Mouse (Mus musculus): ENCODE measurements around the gene Mpst.

The Mpst gene

DNA sequence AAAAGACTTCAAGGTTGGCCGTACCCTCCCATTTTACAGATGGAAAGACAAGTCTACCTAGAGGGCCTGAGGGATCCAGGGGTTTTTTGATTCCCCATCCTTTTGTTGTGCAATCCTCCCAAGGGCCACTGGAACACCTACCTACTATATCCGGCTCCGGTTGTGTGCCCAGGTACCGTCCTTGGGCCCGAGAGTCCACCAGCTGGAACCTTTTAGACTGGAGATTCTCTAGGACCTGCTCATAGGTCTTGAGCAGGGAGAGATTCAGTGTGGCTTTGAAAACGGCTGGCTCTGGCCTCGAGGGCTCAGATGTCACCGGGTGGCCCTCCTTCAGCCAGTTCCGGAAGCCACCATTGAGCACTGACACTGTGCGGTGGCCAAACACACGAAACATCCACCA lies 1.1 kb upstream of the Mpst start:
- no peak for DNase-seq (ENCODE audit: low spot score)

DNA sequence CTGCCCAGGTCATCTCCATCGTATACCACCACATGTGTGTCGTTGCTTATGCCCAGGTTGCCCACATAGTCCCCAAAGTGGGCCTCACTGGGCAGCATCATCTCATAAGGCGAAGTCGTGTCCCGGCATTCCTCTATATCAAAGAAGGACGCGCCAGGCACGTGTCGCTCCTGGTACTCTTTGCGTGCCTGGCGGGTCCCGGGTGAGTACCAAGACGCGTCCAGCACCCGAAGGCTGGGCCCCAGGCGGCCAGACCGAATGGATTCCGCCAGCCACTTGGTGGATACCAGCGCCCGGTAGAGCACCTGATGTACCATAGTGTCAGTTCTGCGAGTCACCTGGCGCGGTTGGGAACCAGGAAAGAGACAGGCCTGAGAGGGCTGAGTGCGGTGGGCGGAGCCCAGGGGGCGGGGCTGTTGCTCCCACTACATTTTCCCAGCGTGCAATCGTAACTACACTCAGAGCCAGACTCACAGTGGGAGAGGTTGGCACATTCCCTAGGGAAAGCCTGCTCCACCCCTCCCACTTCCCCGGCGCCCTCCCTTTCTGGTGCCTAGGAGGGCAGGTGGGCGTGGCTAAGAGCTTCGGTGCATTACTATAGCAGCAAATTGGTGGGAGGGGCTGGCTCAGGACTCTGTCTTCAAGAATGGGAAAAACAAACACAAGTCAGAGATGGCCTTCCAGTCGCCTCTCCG lies 552 bp upstream of the Mpst start, which contains the start of gene Tst:
TSS of gene Tst (minus strand) at position 391 of the 695 bp plus-strand sequence.
- DNase-seq (ENCODE audit: low spot score), result peak; percentile 74

DNA sequence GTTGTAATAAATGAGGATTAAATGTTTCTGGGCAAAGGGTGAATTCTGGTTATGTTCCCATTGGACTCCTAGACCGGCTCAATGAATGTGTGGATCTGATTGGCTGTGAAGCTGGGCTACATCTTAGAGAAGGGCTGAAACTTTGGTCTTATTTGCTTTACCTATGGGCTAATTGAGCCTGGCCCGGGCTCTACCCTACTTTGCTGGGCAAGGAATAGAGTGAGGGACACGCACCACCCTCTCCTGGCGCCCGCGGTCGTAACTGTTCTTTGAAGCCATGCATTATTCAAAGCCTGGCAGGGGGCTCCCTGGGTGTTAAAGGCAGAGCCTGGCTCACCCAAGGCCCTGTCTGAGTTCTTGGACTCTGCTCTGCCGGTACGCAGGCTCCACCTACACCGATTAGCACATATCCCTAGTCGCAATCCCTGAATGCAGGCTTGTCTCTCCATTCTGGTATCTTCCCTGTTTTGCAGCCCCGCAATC lies 3.4 kb downstream of the Mpst start:
- no peak for DNase-seq (ENCODE audit: low spot score)

DNA sequence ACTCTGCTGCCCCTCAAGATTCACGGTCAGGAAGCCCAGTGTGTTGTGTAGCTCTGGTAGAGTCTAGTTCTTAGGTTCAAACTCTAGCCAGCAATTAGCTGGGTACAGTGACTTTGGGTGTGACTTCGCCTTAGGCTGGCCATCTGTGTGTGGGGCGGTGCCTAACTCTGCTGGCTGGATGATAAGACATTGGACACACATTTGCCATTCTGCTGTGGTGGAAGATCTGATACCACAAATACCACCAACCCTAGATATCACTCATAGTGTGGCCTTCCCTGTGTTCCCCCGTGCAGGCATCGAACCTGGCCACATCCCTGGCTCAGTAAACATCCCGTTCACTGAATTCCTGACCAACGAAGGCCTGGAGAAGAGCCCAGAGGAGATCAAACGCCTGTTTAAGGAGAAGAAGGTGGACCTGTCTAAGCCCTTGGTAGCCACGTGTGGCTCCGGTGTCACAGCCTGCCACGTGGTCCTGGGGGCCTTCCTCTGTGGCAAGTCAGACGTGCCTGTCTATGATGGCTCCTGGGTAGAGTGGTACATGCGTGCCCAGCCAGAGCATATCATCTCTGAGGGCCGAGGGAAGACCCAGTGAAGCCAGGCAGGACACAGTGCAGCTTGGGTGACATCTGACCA lies 7.0 kb downstream of the Mpst start:
- no peak for DNase-seq (ENCODE audit: low spot score)

DNA sequence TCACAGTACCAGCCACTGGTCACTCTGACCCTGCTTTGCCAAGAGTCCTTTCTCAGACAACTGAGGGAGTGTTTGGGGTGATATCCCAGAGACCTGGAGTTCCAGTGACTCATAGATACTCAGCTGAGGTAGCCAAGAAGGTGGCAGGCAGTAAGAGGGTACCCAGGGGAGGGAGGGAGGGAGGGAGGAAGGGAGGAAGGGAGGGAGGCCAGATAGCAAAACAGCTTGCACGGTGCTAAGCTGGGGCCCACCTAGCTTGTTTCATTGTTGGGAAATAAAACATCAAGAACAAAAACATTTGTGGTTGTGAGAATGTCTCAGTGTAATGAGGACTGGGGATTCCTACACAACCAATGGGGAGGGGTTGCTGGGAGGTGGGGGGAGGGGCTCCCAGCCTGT lies 7.5 kb downstream of the Mpst start:
- no peak for DNase-seq (ENCODE audit: low spot score)

DNA sequence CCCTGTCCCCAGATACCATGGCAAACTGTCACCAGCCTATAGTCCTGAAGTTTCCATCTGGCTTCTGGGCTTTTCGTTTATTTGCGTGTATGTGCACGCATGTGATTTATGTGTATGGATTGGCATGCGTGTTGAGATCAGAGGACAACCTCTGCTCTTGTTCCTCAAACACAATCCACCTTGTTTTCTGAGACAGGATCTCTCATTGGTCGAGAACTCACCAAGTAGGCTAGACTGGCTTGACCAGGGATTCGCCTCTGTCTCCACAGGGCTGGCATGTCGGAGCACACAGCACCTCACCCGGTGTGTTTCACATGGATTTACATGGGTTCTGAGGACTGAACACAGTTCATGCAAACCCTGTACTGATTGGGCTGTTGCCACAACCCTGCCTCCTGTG lies 7.9 kb downstream of the Mpst start:
- no peak for DNase-seq (ENCODE audit: low spot score)

DNA sequence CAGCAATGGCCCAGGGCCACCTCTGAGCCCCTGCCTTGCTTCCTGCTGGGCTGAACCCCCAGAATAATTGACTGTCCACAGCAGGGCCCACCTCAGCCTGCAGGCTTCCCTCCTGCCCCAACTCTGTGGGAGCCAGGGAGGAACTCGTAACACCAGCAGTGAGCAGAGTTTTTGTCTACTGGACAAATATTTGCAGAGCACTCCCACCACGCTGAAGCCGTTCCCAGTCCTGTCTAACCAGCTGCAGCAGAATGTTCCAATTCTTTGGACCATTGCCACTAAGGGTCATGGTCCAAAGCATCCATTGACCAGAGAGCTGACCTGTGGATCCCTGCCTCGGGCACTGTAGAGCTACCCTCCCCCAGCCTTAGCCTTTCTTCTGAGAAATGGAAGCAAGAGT lies 10.7 kb downstream of the Mpst start:
- DNase-seq (ENCODE audit: low spot score), result no peak

DNA sequence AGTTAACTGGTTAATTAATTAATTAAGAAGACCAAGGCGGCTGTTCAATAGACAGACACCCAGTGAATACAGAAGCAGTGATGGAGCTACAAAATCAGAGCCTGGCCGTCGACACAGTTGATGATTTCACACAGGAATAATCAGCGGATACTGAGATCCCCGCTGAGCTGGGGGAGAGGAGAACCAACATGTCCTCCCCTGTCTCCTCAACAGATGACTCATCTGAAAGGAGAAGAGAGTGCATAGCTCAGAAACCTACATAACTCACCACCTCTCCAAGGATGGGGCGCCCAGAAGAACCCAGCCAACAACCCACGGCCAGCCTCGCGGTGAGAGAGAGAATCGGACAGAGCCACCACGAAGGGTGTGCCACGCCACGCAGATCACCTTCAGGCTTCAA lies 14.2 kb downstream of the Mpst start:
- DNase-seq (ENCODE audit: low spot score), result no peak

DNA sequence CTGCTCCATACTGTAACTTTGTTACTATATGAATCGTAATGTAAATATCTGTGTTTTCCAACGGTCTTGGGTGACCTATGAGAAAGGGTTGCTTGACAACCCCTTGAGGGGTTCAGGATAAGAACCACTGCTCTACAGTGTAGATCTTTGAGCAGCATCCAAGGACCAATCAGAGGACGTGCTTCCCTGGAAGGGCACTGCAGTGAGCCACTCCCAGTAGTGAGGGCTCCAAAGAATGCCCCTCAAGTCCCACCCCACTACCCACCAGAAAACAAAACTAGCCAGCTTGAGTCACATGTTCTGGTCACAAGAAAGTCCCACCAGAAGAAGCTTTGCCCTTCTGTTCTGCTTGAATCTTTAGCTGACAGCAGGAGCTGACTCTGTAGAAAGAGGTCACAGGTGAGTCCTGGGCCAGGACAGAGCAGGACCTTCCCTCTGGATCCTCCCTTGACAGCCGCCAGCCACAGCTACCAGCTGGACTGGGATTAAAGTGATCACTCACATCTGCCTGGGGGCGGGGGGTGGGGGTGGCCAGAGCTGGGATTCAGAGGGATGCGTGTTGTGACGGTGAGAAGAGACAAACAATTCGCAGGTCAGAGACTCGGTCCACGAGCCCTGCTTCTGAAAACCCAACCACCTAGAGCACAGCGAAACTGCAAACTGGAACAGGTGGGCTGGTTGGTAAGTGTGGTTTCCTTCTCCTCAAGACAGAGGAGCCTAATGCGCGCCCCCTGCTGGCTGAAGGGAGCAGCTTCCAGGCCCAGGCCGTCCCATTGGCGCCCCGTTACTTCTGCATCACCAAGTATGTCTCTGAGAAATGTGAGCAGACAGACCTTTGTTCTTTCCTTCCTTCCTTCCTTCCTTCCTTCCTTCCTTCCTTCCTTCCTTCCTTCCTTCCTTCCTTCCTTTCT lies 16.1 kb downstream of the Mpst start:
- peak; percentile 67 for DNase-seq (ENCODE audit: low spot score)

DNA sequence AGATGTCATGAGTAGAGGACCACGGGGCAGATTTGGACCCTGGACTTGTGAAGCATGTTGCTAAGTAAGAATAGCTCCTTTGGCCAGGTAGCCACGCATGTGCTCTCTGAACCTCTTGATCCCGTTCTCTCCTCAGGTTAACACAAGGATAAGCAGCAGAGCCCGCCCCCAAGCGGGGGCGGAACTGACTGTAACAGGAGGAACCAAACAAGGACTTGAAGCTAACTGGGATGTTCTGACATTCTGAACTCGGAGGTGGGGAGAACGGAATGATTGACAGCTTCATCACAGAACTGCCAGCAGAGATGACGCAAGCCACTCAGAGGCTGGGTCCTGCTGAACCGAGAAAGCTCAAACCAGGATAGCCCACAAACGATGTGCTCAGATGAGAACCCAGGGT lies 18.3 kb downstream of the Mpst start:
- no peak for DNase-seq (ENCODE audit: low spot score)

DNA sequence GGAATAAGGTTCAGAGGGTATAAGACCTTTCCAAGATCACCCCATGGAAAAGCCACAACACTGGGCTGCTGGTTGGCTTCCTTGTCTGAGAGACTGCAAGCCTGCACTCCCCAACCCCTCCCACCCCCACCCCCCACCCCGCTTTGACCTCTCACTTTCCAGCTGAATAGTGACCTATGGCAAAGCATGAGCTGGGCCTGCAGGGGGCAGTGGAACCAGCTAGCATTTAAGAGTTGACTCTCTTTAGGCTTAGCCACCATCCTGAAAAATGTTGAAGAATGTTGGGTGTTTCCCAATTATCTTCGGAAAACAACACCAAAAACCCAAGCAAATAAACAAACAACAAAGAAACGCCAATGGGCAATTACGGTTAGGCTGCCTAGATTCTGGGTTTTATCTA lies 19.0 kb downstream of the Mpst start:
- DNase-seq (ENCODE audit: low spot score), result no peak

DNA sequence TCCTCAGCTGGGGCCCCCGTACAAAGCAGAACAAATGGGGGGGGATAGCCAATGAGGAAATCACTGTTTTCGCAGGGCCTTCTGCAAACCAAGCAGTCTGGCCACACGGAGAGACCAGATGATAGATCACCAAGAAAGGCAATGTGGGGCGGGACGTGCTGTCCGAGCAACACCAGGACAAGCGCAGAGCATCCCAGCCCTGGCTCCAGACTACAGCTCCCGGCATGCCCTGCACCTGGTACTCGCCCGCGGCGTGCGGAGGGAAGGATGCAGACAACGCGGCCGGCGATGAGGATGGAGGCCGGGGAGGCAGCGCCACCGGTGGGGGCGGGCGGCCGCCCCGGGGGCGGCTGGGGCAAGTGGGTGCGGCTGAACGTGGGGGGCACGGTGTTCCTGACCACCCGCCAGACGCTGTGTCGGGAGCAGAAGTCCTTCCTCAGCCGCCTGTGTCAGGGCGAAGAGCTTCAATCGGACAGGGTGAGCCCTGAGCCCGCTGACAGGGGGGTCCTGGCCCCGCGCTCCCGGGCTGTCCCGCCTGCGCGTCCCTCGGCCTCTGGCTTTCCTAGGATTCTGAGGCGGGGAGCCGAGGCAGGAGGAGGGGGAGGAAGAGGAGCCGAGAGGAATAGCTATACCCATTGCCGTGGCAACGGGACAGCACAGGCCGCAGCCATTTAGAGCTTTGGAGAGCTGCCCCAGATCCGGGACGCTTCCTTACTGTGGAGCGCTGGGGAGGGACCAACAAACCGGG lies 22.3 kb downstream of the Mpst start, which contains the start of gene Kctd17:
TSS of gene Kctd17 (plus strand) at position 174 of the 748 bp plus-strand sequence.
- DNase-seq (ENCODE audit: low spot score), result peak; percentile 55

DNA sequence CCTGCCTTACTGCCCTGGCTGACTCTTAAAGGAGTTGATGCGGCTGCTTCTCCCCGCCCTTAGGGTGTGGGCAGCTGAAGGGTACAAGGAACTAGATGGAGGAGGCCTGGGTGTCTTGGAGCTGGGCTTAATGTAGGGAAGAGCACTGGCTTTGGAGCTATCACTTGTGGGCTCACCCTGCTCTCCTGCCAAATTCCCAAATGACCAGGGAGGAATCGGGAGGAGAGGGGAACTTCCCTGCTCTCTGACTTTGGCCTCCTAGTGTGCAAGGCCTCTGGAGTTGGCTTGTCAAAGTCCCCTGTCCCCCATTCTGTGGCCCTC lies 22.9 kb downstream of the Mpst start:
- DNase-seq (ENCODE audit: low spot score), result no peak

DNA sequence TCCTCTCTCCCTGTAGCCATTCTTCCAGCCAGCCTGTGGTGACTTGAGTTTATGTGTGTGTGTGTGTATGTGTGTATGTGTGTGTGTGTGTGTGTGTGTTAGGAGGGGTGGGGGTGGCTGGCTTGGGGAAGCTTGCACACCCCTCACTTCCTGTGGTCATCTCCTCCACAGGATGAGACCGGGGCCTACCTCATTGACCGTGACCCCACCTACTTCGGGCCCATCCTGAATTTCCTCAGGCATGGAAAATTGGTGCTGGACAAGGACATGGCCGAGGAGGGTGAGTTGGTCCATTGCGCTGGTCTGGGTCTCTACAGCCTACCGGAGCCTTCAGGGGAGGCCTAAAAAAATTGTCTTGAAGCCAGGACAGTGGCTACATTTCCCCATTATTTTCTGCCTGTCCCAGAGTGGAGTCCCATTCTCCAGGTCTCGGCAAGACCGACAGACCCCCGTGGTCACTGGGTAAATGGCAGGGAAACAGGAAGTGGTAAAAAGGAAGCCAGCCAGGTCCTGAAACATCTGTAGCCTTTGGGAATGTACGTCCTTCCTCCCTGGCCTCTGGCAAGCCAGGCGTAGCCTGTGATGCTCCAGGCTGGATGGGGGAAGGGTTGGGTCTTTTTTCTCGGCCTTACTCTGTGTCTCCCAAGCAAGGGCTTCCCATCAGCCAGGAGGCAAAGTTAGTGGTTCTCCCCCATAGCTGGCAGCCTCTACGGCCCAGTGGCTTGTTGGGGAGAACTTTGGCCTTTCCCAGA lies 23.8 kb downstream of the Mpst start:
- DNase-seq (ENCODE audit: low spot score), result no peak

DNA sequence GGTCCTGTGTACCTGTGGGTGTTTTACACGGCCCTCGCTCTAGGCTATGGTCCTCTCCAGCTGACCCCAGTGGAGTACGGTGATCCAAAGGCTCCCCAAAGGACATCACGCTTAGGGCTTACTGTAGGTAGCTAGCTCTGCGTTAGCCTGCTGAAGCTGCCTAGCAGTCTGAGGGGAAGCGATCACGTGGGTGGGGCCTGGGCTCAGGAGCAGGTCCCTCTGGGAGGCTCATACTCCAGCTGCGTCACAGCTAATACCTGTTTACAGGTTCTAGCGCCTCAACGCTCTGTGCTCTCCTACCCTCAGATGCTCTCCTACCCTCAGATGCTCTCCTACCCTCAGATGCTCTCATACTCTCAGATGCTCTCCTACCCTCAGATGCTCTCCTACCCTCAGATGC lies 24.7 kb downstream of the Mpst start:
- DNase-seq (ENCODE audit: low spot score), result no peak

DNA sequence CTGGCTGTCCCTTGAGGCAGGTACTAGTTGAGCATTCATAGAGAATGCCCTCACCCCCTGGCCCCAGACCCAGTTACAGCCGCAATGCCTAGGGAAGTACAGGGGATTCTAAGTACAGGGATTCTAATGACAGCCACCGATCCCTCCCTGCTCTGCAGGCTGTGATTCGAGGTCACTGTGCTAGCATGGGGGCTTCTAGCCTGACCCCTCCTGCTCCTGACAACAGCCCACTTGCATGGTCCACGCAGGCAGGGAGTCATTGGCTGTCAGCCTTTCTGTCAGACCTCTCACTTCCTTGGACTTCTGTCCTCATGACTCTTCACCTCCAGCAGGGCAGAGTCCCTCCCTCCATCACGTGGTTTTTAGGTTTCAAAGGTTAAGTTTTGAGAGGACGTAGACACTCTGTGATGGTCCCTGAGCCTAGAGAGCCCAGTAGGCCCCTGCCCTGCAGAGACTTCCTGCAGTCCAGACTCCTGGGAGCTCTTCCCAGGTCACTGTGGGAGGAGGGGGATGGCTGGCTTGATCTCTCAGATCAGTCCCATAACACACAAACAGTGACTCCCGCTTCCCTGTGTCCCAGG lies 25.4 kb downstream of the Mpst start:
- DNase-seq (ENCODE audit: low spot score), result no peak

DNA sequence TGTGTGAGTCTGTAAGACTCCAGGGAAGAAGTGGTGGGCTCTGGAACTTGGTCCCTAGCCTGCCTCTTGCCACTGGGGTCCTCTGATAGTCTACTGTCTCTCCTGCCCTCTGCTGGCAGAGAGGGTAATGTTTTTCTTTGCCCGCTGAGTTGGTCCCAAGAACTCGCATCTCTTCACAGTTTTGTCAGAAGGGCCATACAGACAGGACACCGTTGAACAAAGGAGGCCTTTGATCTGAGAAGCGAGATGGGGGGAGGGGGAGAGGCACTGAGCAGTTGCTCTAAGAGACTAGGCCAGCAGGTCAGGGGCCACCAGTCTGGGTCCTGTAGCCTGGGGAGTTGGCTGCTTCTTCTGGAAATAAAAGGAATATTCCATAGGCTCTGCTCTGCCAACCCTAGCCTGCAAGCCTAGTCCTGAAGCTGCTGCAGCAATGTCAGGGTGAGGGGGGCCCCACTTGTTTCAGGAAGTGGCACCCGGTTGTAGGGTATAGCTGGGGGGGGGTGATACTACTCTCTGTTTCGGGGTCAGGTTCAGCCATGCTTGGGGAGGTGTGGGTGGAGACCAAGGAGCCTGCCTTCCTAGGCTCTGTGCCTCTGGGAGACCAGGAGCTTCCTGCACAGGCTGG lies 28.8 kb downstream of the Mpst start:
- DNase-seq (ENCODE audit: low spot score), result no peak

DNA sequence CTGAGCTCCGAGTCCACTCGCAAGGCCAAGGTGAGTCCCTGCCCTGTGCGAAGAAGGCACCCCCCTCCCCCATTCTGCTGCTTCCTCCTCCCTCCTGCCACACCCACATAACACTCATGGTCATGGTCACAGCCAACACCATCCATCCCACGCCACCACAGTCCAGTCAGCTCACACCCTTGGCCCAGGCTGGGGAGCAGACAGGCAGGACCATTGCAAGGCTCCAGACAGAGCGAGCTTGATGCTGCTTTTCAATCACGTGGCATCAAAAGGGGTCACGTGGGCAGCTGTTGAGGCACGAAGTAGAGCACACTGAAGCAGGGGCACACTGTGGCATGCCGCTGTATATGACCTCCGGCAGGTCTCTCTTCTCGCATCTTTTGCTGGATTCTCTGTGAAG lies 29.5 kb downstream of the Mpst start:
- DNase-seq (ENCODE audit: low spot score), result no peak

DNA sequence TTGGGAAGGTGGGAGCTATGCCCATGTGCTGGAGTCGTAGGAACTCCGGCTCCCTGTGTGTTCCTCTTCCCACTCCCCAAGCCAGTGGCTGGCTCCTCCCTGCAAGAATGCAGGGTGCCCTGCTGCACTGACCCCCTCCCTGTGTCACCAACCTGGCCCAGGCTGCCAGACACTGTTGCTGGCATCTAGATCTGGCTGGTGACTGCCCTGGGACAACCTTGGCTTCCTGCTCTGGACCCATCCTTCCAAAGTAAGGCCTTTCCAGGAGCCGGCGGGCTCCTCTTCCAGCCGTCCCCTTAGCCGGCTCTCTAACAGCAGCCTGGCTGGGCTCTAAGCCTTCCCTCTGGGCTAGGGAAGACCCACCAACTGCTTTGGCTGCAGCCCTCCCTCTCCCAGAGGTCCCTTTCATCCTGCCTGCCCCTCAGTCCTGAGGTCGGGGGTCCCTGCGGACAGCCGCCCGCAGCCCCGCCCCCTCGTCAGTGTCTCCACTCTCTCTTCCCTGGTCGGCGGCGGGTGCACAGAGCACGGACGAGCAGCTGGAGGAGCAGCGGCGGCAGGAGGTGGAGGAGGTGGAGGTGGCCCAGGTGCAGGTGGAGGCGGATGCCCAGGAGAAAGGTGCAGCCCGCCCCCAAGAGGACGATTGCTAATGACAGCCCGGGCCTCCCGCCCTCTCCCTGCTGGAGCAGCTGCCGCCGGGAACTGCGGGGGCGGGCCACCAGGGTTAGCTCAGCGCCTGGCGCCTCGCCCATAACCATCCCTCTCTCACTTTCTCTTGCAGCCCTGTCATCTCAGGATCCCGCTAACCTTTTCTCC lies 30.4 kb downstream of the Mpst start:
- peak; percentile 85 for DNase-seq (ENCODE audit: low spot score)

Measured in ovary, postnatal 10 days (tissue).